Mouse (Mus musculus): ENCODE results near the gene Dusp2. TPM values are rescaled to one million over a fixed set of nuclear protein-coding genes. Genes with fewer than 3 reads are reported as not detected.

The Dusp2 gene
- polyA plus RNA-seq, 1 experiment, result 163 TPM

GRCm38 (mm10) chr2:127376423-127377051 is 40.6 kb downstream of the Dusp2 start:
- 97% methylated on average over 6 of the region's 6 CpGs for WGBS
- TF ChIP-seq CTCF (IDR thresholded peaks at IDR 0.05; ENCODE audit: borderline replicate concordance, control insufficient read depth, extremely low read depth, insufficient read depth, low read length, poor library complexity) (no peak), POLR2A (IDR thresholded peaks at IDR 0.05; ENCODE audit: control insufficient read depth, extremely low read depth, insufficient read depth, low read length, poor library complexity) (no peak)
- Histone ChIP-seq H3K27me3 (ENCODE audit: control insufficient read depth, insufficient read depth, low read length) (no peaks in the 10 kb centered on the region), H3K4me3 (ENCODE audit: control insufficient read depth, insufficient read depth, low read length) (no peak overlapping the region), H3K36me3 (ENCODE audit: control insufficient read depth, insufficient read depth, low read length) (no peaks in the 10 kb centered on the region), H3K27ac (ENCODE audit: control insufficient read depth, insufficient read depth, low read length) (no peak overlapping the region), H3K4me1 (replicated peaks; ENCODE audit: control insufficient read depth, insufficient read depth, low read length) (no peaks in the 10 kb centered on the region)
- no peak for DNase-seq

- Histone ChIP-seq H3K4me3 (ENCODE audit: control insufficient read depth, insufficient read depth, low read length) (no peak overlapping the region), H3K4me1 (replicated peaks; ENCODE audit: control insufficient read depth, insufficient read depth, low read length) (no peaks in the 10 kb centered on the region), H3K27ac (ENCODE audit: control insufficient read depth, insufficient read depth, low read length) (no peak overlapping the region), H3K27me3 (ENCODE audit: control insufficient read depth, insufficient read depth, low read length) (no peaks in the 10 kb centered on the region), H3K36me3 (ENCODE audit: control insufficient read depth, insufficient read depth, low read length) (no peaks in the 10 kb centered on the region)
- TF ChIP-seq CTCF (IDR thresholded peaks at IDR 0.05; ENCODE audit: borderline replicate concordance, control insufficient read depth, extremely low read depth, insufficient read depth, low read length, poor library complexity), result no peak
- TF ChIP-seq POLR2A (IDR thresholded peaks at IDR 0.05; ENCODE audit: control insufficient read depth, extremely low read depth, insufficient read depth, low read length, poor library complexity), result no peak
- 74% methylated on average over 7 of the region's 7 CpGs for WGBS
- DNase-seq, result no peak
Observed at GRCm38 (mm10) chr2:127377942-127378610, 42.1 kb downstream of the Dusp2 start.

GRCm38 (mm10) chr2:127378611-127378990 is 42.6 kb downstream of the Dusp2 start:
- Histone ChIP-seq H3K36me3 (ENCODE audit: control insufficient read depth, insufficient read depth, low read length) (no peaks in the 10 kb centered on the region), H3K4me1 (replicated peaks; ENCODE audit: control insufficient read depth, insufficient read depth, low read length) (no peaks in the 10 kb centered on the region), H3K27ac (ENCODE audit: control insufficient read depth, insufficient read depth, low read length) (no peak overlapping the region), H3K27me3 (ENCODE audit: control insufficient read depth, insufficient read depth, low read length) (no peaks in the 10 kb centered on the region), H3K4me3 (ENCODE audit: control insufficient read depth, insufficient read depth, low read length) (no peak overlapping the region)
- no peak for DNase-seq
- 95% methylated on average over 7 of the region's 7 CpGs for WGBS
- TF ChIP-seq CTCF (IDR thresholded peaks at IDR 0.05; ENCODE audit: borderline replicate concordance, control insufficient read depth, extremely low read depth, insufficient read depth, low read length, poor library complexity) (no peak), POLR2A (IDR thresholded peaks at IDR 0.05; ENCODE audit: control insufficient read depth, extremely low read depth, insufficient read depth, low read length, poor library complexity) (no peak)

- no peak for DNase-seq
- Histone ChIP-seq H3K4me3 (ENCODE audit: control insufficient read depth, insufficient read depth, low read length) (no peak overlapping the region), H3K4me1 (replicated peaks; ENCODE audit: control insufficient read depth, insufficient read depth, low read length) (no peaks in the 10 kb centered on the region), H3K27ac (ENCODE audit: control insufficient read depth, insufficient read depth, low read length) (no peak overlapping the region), H3K27me3 (ENCODE audit: control insufficient read depth, insufficient read depth, low read length) (no peaks in the 10 kb centered on the region), H3K36me3 (ENCODE audit: control insufficient read depth, insufficient read depth, low read length) (no peaks in the 10 kb centered on the region)
- TF ChIP-seq POLR2A (IDR thresholded peaks at IDR 0.05; ENCODE audit: control insufficient read depth, extremely low read depth, insufficient read depth, low read length, poor library complexity), result no peak
- no peak for TF ChIP-seq CTCF (IDR thresholded peaks at IDR 0.05; ENCODE audit: borderline replicate concordance, control insufficient read depth, extremely low read depth, insufficient read depth, low read length, poor library complexity)
- 97% methylated on average over 3 of the region's 3 CpGs for WGBS
Observed at GRCm38 (mm10) chr2:127379250-127379649, 43.3 kb downstream of the Dusp2 start.

GRCm38 (mm10) chr2:127383881-127384280 is 47.9 kb downstream of the Dusp2 start:
- Histone ChIP-seq H3K27ac (ENCODE audit: control insufficient read depth, insufficient read depth, low read length) (no peak overlapping the region), H3K27me3 (ENCODE audit: control insufficient read depth, insufficient read depth, low read length) (no peaks in the 10 kb centered on the region), H3K4me3 (ENCODE audit: control insufficient read depth, insufficient read depth, low read length) (no peak overlapping the region), H3K36me3 (ENCODE audit: control insufficient read depth, insufficient read depth, low read length) (no peaks in the 10 kb centered on the region), H3K4me1 (replicated peaks; ENCODE audit: control insufficient read depth, insufficient read depth, low read length) (no peaks in the 10 kb centered on the region)
- WGBS, result 84% methylated on average over 7 of the region's 7 CpGs
- TF ChIP-seq CTCF (IDR thresholded peaks at IDR 0.05; ENCODE audit: borderline replicate concordance, control insufficient read depth, extremely low read depth, insufficient read depth, low read length, poor library complexity) (no peak), POLR2A (IDR thresholded peaks at IDR 0.05; ENCODE audit: control insufficient read depth, extremely low read depth, insufficient read depth, low read length, poor library complexity) (no peak)
- no peak for DNase-seq

- Histone ChIP-seq H3K36me3 (ENCODE audit: control insufficient read depth, insufficient read depth, low read length) (no peaks in the 10 kb centered on the region), H3K4me3 (ENCODE audit: control insufficient read depth, insufficient read depth, low read length) (no peak overlapping the region), H3K27me3 (ENCODE audit: control insufficient read depth, insufficient read depth, low read length) (no peaks in the 10 kb centered on the region), H3K27ac (ENCODE audit: control insufficient read depth, insufficient read depth, low read length) (no peak overlapping the region), H3K4me1 (replicated peaks; ENCODE audit: control insufficient read depth, insufficient read depth, low read length) (no peaks in the 10 kb centered on the region)
- 62% methylated on average over 2 of the region's 2 CpGs for WGBS
- no peak for DNase-seq
- TF ChIP-seq POLR2A (IDR thresholded peaks at IDR 0.05; ENCODE audit: control insufficient read depth, extremely low read depth, insufficient read depth, low read length, poor library complexity), result no peak
- no peak for TF ChIP-seq CTCF (IDR thresholded peaks at IDR 0.05; ENCODE audit: borderline replicate concordance, control insufficient read depth, extremely low read depth, insufficient read depth, low read length, poor library complexity)
Observed at GRCm38 (mm10) chr2:127387521-127387920, 51.6 kb downstream of the Dusp2 start.

Other genes with a start within 250 kb of the Dusp2 start
- 19.1 and 24.1 TPM in 2 replicates for gene Ncaph, start 202.2 kb upstream of the Dusp2 start, polyA plus RNA-seq (2012; rRNA removed)
- gene Itpripl1, start 192.7 kb upstream of the Dusp2 start, polyA plus RNA-seq (2012; rRNA removed), result 24.6 and 25.4 TPM in 2 replicates
- gene 1810024B03Rik, start 127.9 kb upstream of the Dusp2 start, polyA plus RNA-seq (2012; rRNA removed), result 0.96 and 1.3 TPM in 2 replicates
- gene Snrnp200, start 127.8 kb upstream of the Dusp2 start, polyA plus RNA-seq (2012; rRNA removed), result 92.5 and 109 TPM in 2 replicates
- 95.3 and 107 TPM in 2 replicates for gene Ciao1, start 88.3 kb upstream of the Dusp2 start, polyA plus RNA-seq (2012; rRNA removed)
- 140 and 143 TPM in 2 replicates for gene Tmem127, start 88.3 kb upstream of the Dusp2 start, polyA plus RNA-seq (2012; rRNA removed)
- 55.8 and 81.8 TPM in 2 replicates for gene Stard7, start 65.9 kb upstream of the Dusp2 start, polyA plus RNA-seq (2012; rRNA removed)
- gene Astl, start 2.5 kb downstream of the Dusp2 start, polyA plus RNA-seq (2012; rRNA removed), result 0.20 and 0.31 TPM in 2 replicates
- 0.13 and 0.20 TPM in 2 replicates for gene Adra2b, start 27.0 kb downstream of the Dusp2 start, polyA plus RNA-seq (2012; rRNA removed)
- gene Gpat2, start 89.0 kb downstream of the Dusp2 start, polyA plus RNA-seq (2012; rRNA removed), result 0.31 and 0.85 TPM in 2 replicates
- gene Fahd2a, start 108.4 kb downstream of the Dusp2 start, polyA plus RNA-seq (2012; rRNA removed), result 13.4 and 17.0 TPM in 2 replicates
- 4.4 and 4.7 TPM in 2 replicates for gene Kcnip3, start 185.9 kb downstream of the Dusp2 start, polyA plus RNA-seq (2012; rRNA removed)
- 4.8 and 5.5 TPM in 2 replicates for gene Prom2, start 205.3 kb downstream of the Dusp2 start, polyA plus RNA-seq (2012; rRNA removed)

All from thymus, adult 2 months (tissue).